Mouse (Mus musculus): ENCODE measurements around the gene Rps11.

GRCm38 (mm10) chr7:45075405-45075804 is 48.8 kb downstream of the Rps11 start:
- TF ChIP-seq CTCF (IDR thresholded peaks at IDR 0.05; ENCODE audit: extremely low read depth, insufficient read depth, insufficient read length, insufficient replicate concordance) (no peak), POLR2A (IDR thresholded peaks at IDR 0.05; ENCODE audit: low read depth, low read length) (no peak)
